Mouse (Mus musculus) liver, embryonic 12.5 days (tissue): ENCODE results near the gene Traf1. TPM values are rescaled to one million over a fixed set of nuclear protein-coding genes. Genes with fewer than 3 reads are reported as not detected.

Experiments
- ATAC-seq: fragments of 200-750 bp; cut with Nextera tagmentation; 2 replicates; pipeline ENCODE4 v1.8.0; 2017; ENCODE audit warnings: moderate number of reproducible peaks, mild to moderate bottlenecking, moderate library complexity
- H3K27ac ChIP-seq: fragments of 300-500 bp; sonication (generic); 2 replicates; pipeline ENCODE4 v1.5.1; 2016; ENCODE audit warnings: mild to moderate bottlenecking
- H3K27me3 ChIP-seq: fragments of 300-500 bp; sonication (generic); replicated peaks from 2 replicates; pipeline ENCODE4 v1.6.1; 2016; ENCODE audit warnings: mild to moderate bottlenecking, moderate library complexity
- H3K36me3 ChIP-seq: fragments of 300-500 bp; sonication (generic); 2 replicates; pipeline ENCODE4 v1.6.1; 2016; ENCODE audit warnings: mild to moderate bottlenecking, moderate library complexity
- H3K4me1 ChIP-seq: fragments of 300-500 bp; sonication (generic); 2 replicates; pipeline ENCODE4 v1.6.1; 2016
- H3K4me2 ChIP-seq: fragments of 300-500 bp; sonication (generic); 2 replicates; pipeline ENCODE4 v1.6.1; 2016; ENCODE audit warnings: mild to moderate bottlenecking, moderate library complexity
- H3K4me3 ChIP-seq: fragments of 300-500 bp; sonication (generic); 2 replicates; pipeline ENCODE4 v1.5.1; 2016; ENCODE audit warnings: mild to moderate bottlenecking, moderate library complexity
- H3K9ac ChIP-seq: fragments of 300-500 bp; sonication (generic); 2 replicates; pipeline ENCODE4 v1.6.1; 2016; ENCODE audit warnings: mild to moderate bottlenecking, moderate library complexity
- H3K9me3 ChIP-seq: fragments of 300-500 bp; sonication (generic); replicated peaks from 2 replicates; pipeline ENCODE4 v1.6.1; 2016; ENCODE audit warnings: mild to moderate bottlenecking, moderate library complexity
- WGBS: fragments of 180-500 bp; shearing (Covaris S2); methylation state at CpG from one replicate; pipeline ENCODE4 v1.1.7; 2016; ENCODE audit not compliant: insufficient replicate concordance; 5-methylcytosine and 5-hydroxymethylcytosine counted together
- polyA plus RNA-seq: library from polyadenylated mRNA; unstranded; fragments of >200 nt; fragmentation: Nextera tagmentation; extraction: Ambion mirVana; gene quantifications from 2 replicates; pipeline ENCODE4 v1.2.1, GENCODE M21; 2016

Gene Traf1
- polyA plus RNA-seq, 1 experiment from 2014 or later = 0.27 TPM

GRCm38 (mm10) chr2:34927320-34927719 lies 34.3 kb downstream of the Traf1 start:
- ATAC-seq = no peak

GRCm38 (mm10) chr2:34922729-34923128 lies 38.8 kb downstream of the Traf1 start:
- Histone ChIP-seq H3K4me1 (no peaks in the 10 kb centered on the region), H3K36me3 (no peaks in the 10 kb centered on the region), H3K4me3 (no peak overlapping the region), H3K27me3 (peaks cover 32% of the 10 kb centered on the region; the same call in 1 of the 2 replicates), H3K9ac (no peak overlapping the region), H3K27ac (no peak overlapping the region), H3K4me2 (no peak overlapping the region), H3K9me3 (no peaks in the 10 kb centered on the region)
- 9% methylated on average over 2 of the region's 2 CpGs for WGBS
- no peak for ATAC-seq

More at GRCm38 (mm10) chr2:34927320-34927719, 34.3 kb downstream of the Traf1 start:
- Histone ChIP-seq H3K4me2 (no peak overlapping the region), H3K4me1 (no peaks in the 10 kb centered on the region), H3K27me3 (0 out of 2 replicates have a peak, but pooled peaks cover 21% of the 10 kb centered on the region), H3K27ac (no peak overlapping the region), H3K9me3 (no peaks in the 10 kb centered on the region), H3K9ac (no peak overlapping the region), H3K4me3 (no peak overlapping the region), H3K36me3 (no peaks in the 10 kb centered on the region)
- 49% methylated on average over 5 of the region's 5 CpGs for WGBS

GRCm38 (mm10) chr2:34920144-34920543 lies 41.4 kb downstream of the Traf1 start:
- ATAC-seq = no peak
- peaks cover 40% of the 10 kb centered on the region for H3K27me3 ChIP-seq
- no peak overlapping the region for H3K4me3 ChIP-seq
- H3K4me2 ChIP-seq = no peak overlapping the region
- H3K9ac ChIP-seq = no peak overlapping the region
- H3K4me1 ChIP-seq = no peaks in the 10 kb centered on the region
- no peaks in the 10 kb centered on the region for H3K9me3 ChIP-seq
- 27% methylated on average over 2 of the region's 2 CpGs for WGBS
- no peak overlapping the region for H3K27ac ChIP-seq
- H3K36me3 ChIP-seq = no peaks in the 10 kb centered on the region

GRCm38 (mm10) chr2:34915103-34915502 lies 46.5 kb downstream of the Traf1 start:
- peaks cover 25% of the 10 kb centered on the region for H3K4me1 ChIP-seq
- no peaks in the 10 kb centered on the region for H3K9me3 ChIP-seq
- 51% methylated on average over 2 of the region's 2 CpGs for WGBS
- ATAC-seq = no peak
- H3K9ac ChIP-seq = no peak overlapping the region
- H3K27ac ChIP-seq = no peak overlapping the region
- no peak overlapping the region for H3K4me3 ChIP-seq
- peaks cover 70% of the 10 kb centered on the region for H3K27me3 ChIP-seq
- peaks cover 12% of the 10 kb centered on the region for H3K36me3 ChIP-seq
- H3K4me2 ChIP-seq = no peak overlapping the region; the same call in 1 of the 2 replicates

GRCm38 (mm10) chr2:34914823-34915082 lies 46.8 kb downstream of the Traf1 start:
- ATAC-seq = no peak

GRCm38 (mm10) chr2:34914069-34914822 lies 47.3 kb downstream of the Traf1 start:
- 4% methylated on average over 37 of the region's 50 CpGs for WGBS

More at GRCm38 (mm10) chr2:34914823-34915082, 46.8 kb downstream of the Traf1 start:
- Histone ChIP-seq H3K27ac (no peak overlapping the region), H3K4me1 (peaks cover 25% of the 10 kb centered on the region), H3K9ac (no peak overlapping the region), H3K4me2 (peak overlapping the region; percentile 96), H3K4me3 (0 out of 2 replicates have a peak overlapping the region, but pooled peaks have one; percentile 70), H3K36me3 (peaks cover 15% of the 10 kb centered on the region), H3K9me3 (no peaks in the 10 kb centered on the region), H3K27me3 (peaks cover 69% of the 10 kb centered on the region)
- 23% methylated on average over 2 of the region's 2 CpGs for WGBS

GRCm38 (mm10) chr2:34913218-34914068 lies 48.1 kb downstream of the Traf1 start, which contains the start of gene Phf19:
Gene Phf19, minus strand, starts transcription at chr2:34914026.
- Histone ChIP-seq H3K27ac (peak within 1 kb of the TSS; percentile 32; the same call in 1 of the 2 replicates), H3K9me3 (no peaks in the 10 kb centered on the region), H3K27me3 (peaks cover 59% of the 10 kb centered on the region), H3K36me3 (peaks cover 23% of the 10 kb centered on the region), H3K4me2 (peak within 1 kb of the TSS; percentile 96), H3K4me1 (peaks cover 25% of the 10 kb centered on the region), H3K9ac (peak within 1 kb of the TSS; percentile 75), H3K4me3 (peak within 1 kb of the TSS; percentile 70)
- peak; percentile 47 for ATAC-seq
- WGBS = under 1% methylated on average over 60 of the region's 64 CpGs

More at GRCm38 (mm10) chr2:34914069-34914822, 47.3 kb downstream of the Traf1 start:
- Histone ChIP-seq H3K4me3 (peak overlapping the region; percentile 70), H3K9ac (peak overlapping the region; percentile 75), H3K4me1 (peaks cover 25% of the 10 kb centered on the region), H3K27ac (peak overlapping the region; percentile 32; the same call in 1 of the 2 replicates), H3K36me3 (peaks cover 20% of the 10 kb centered on the region), H3K27me3 (peaks cover 67% of the 10 kb centered on the region), H3K4me2 (peak overlapping the region; percentile 96), H3K9me3 (no peaks in the 10 kb centered on the region)
- peak; percentile 78 for ATAC-seq

- Histone ChIP-seq H3K4me3 (peak overlapping the region; percentile 70), H3K27ac (no peak overlapping the region), H3K4me2 (peak overlapping the region; percentile 96), H3K9me3 (no peaks in the 10 kb centered on the region), H3K9ac (0 out of 2 replicates have a peak overlapping the region, but pooled peaks have one; percentile 75), H3K4me1 (peaks cover 25% of the 10 kb centered on the region), H3K36me3 (peaks cover 23% of the 10 kb centered on the region), H3K27me3 (peaks cover 51% of the 10 kb centered on the region)
- WGBS = 46% methylated on average over 7 of the region's 7 CpGs
- no peak for ATAC-seq
Measured at GRCm38 (mm10) chr2:34912613-34913012, 49.0 kb downstream of the Traf1 start.

GRCm38 (mm10) chr2:34911871-34912270 lies 49.7 kb downstream of the Traf1 start:
- 71% methylated on average over 5 of the region's 5 CpGs for WGBS
- ATAC-seq = no peak
- Histone ChIP-seq H3K27ac (no peak overlapping the region), H3K27me3 (peaks cover 44% of the 10 kb centered on the region), H3K36me3 (peaks cover 23% of the 10 kb centered on the region), H3K4me2 (no peak overlapping the region), H3K4me1 (peaks cover 31% of the 10 kb centered on the region), H3K4me3 (no peak overlapping the region), H3K9me3 (no peaks in the 10 kb centered on the region), H3K9ac (no peak overlapping the region)

GRCm38 (mm10) chr2:34909719-34910118 lies 51.9 kb downstream of the Traf1 start:
- no peak for ATAC-seq
- Histone ChIP-seq H3K36me3 (peaks cover 23% of the 10 kb centered on the region), H3K27ac (no peak overlapping the region), H3K9ac (no peak overlapping the region), H3K4me3 (no peak overlapping the region), H3K9me3 (no peaks in the 10 kb centered on the region), H3K4me1 (peaks cover 45% of the 10 kb centered on the region), H3K4me2 (no peak overlapping the region), H3K27me3 (peaks cover 33% of the 10 kb centered on the region)
- 76% methylated on average over 4 of the region's 4 CpGs for WGBS

- Histone ChIP-seq H3K36me3 (peaks cover 32% of the 10 kb centered on the region), H3K27ac (0 out of 2 replicates have a peak overlapping the region, but pooled peaks have one; percentile 39), H3K4me2 (peak overlapping the region; percentile 40), H3K9ac (peak overlapping the region; percentile 35; the same call in 1 of the 2 replicates), H3K9me3 (no peaks in the 10 kb centered on the region), H3K4me1 (peaks cover 39% of the 10 kb centered on the region), H3K4me3 (no peak overlapping the region), H3K27me3 (peaks cover 6% of the 10 kb centered on the region; the same call in 1 of the 2 replicates)
- ATAC-seq = no peak
- WGBS = 43% methylated on average over 12 of the region's 12 CpGs
Measured at GRCm38 (mm10) chr2:34906861-34907604, 54.5 kb downstream of the Traf1 start.
